Mouse (Mus musculus): ENCODE data around the gene Them4. TPM values are rescaled to one million over a fixed set of nuclear protein-coding genes. Genes with fewer than 3 reads are reported as not detected.

Gene Them4
- polyA plus RNA-seq (2015; fragmentation: Nextera tagmentation; extraction: Ambion mirVana) = 66.1 and 69.3 TPM in 2 replicates

DNA sequence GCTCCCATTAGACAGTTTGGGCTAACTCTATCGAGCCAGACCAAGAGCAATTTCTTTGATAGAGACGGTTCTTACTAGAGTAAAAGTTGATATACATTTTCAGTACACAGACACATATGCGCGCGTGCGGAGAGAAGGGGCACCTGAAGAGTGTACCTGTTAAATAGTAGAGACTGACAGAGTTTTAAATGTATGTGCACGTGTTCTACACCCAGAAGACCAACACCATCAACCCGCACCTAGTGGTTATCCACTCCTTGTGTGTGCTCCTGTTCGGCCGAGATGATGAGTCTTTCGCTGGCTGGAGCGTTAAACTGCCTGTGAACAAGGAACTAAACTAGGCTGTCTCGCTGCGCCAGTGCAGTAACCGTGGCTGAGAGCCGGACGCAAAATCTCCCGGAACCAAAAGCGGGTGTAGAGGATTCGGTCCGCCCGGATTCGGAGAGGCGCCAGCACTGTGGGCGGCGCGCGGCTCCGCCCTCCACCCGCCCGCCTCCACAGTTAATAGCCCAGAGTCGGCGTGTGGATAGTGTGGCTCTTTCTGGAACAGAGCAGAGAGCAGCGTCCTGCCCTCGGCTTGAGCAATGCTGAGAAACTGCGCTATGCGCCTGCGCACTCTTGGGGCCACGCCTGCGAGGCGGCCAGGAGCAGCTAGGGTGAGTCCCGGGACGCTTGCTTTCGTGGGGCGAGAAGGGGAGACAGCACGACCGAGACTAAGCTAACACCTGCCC lies at the start of gene Them4:
TSS of gene Them4 (plus strand) at position 457 of the 731 bp plus-strand sequence.

DNA sequence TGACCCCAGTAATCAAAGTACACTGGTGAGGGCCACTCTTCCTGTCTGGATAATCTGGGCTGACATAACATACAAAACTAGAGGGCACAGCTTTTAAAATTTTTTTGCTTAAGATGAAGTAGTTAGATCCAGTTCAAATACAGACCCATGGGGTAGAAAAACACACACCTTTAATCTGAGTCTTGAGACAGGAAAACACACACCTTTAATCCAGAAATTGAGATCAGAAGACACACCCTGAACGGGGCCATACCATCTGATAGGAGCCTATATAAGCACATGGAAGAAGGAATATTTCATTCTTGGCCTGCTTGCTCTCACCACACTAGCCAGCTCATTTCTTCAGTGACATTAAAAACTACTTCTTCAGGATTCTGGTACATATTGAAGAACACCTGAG lies 46.2 kb upstream of the Them4 start, which contains the start of gene Gm4778:
TSS of gene Gm4778 (plus strand) at position 301 of the 400 bp plus-strand sequence.

DNA sequence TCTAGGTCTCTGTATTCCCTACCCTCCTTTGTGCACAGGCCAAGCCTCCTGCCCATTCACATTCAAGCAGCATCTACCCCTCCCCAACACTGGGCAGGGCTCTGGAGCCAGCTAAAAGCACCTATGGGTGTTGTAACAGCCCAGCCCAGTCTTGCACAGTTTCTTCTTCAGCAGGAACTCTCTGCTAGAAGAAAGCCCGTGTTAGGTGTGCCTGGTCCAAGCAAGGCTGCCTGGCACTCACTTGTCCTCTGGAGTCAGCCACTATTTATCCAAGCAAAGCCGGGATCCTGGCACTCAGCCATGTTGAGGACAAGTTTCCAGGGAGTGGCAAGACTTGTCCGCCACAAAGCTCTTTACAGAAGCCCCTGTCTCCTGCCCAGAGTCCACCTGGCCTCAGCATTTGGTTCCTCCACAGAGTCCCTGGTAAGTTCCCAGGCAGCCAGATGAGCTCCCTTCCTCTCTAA lies 32.1 kb downstream of the Them4 start, which contains the start of gene Them5:
TSS of gene Them5 (plus strand) at position 141 of the 464 bp plus-strand sequence.

DNA sequence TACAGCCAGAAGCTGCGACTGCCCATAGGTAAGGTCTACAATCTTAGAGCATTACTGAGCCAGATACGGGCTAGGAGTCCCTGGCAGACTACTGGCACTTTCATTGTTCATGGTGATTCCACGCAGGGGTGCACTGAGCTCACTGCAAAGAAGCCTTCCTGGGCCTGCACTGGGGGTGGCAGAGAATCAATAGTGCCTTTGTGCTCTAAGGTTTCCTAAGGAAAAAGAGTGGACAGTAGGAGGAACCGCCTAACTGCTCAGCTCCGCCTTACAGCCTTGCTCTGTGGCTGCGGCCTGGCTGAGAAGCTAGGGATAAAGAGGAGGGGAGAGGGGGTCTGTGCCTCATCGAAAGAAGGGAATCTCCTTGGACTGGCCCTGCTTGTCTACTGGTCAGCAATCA lies 52.2 kb downstream of the Them4 start, which contains the start of gene C2cd4d:
TSS of gene C2cd4d (plus strand) at position 301 of the 400 bp plus-strand sequence.

DNA sequence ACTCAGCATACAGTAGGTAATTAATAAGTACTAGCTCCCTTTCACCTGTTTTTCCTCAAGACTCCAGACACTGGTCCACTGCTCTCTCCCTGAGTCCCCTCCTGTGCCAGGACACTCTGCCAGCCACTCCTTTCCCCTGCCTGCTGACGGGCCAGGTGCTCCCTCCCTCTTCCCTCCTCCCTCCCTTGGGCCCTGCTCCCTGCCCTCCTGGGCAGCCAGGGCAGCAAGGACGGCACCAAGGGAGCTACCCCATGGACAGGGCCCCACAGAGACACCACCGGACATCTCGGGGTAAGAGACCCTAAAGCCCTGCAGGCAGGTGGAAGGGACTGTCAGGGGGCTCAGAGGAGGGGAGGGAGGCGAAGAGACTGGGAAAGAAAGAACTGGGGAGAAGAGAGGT lies 62.8 kb downstream of the Them4 start, which contains the start of gene Rorc:
TSS of gene Rorc (plus strand) at position 154 of the 400 bp plus-strand sequence.

Other genes with a start within 250 kb of the Them4 start
- gene Gm10697, start 237.4 kb upstream of the Them4 start, polyA plus RNA-seq (2015; fragmentation: Nextera tagmentation; extraction: Ambion mirVana) = not detected in 2 replicates
- not detected in 2 replicates for gene Gm10696, start 131.9 kb upstream of the Them4 start, polyA plus RNA-seq (2015; fragmentation: Nextera tagmentation; extraction: Ambion mirVana)
- gene Gm5286, start 113.4 kb upstream of the Them4 start, polyA plus RNA-seq (2015; fragmentation: Nextera tagmentation; extraction: Ambion mirVana) = not detected in 2 replicates
- not detected in 2 replicates for gene Gm4778, start 46.1 kb upstream of the Them4 start, polyA plus RNA-seq (2015; fragmentation: Nextera tagmentation; extraction: Ambion mirVana)
- 0.21 TPM in 1 of 2 replicates, not detected in the other for gene Them5, start 32.0 kb downstream of the Them4 start, polyA plus RNA-seq (2015; fragmentation: Nextera tagmentation; extraction: Ambion mirVana)
- gene C2cd4d, start 52.3 kb downstream of the Them4 start, polyA plus RNA-seq (2015; fragmentation: Nextera tagmentation; extraction: Ambion mirVana) = 3.7 and 4.0 TPM in 2 replicates
- 0.18 and 0.51 TPM in 2 replicates for gene Rorc, start 62.7 kb downstream of the Them4 start, polyA plus RNA-seq (2015; fragmentation: Nextera tagmentation; extraction: Ambion mirVana)
- gene Lingo4, start 88.4 kb downstream of the Them4 start, polyA plus RNA-seq (2015; fragmentation: Nextera tagmentation; extraction: Ambion mirVana) = 3.1 and 3.6 TPM in 2 replicates
- 35.9 and 36.0 TPM in 2 replicates for gene Tdrkh, start 103.2 kb downstream of the Them4 start, polyA plus RNA-seq (2015; fragmentation: Nextera tagmentation; extraction: Ambion mirVana)
- 60.7 and 62.2 TPM in 2 replicates for gene Mrpl9, start 133.2 kb downstream of the Them4 start, polyA plus RNA-seq (2015; fragmentation: Nextera tagmentation; extraction: Ambion mirVana)
- gene Oaz3, start 133.8 kb downstream of the Them4 start, polyA plus RNA-seq (2015; fragmentation: Nextera tagmentation; extraction: Ambion mirVana) = 0.80 and 0.92 TPM in 2 replicates
- gene Celf3, start 168.2 kb downstream of the Them4 start, polyA plus RNA-seq (2015; fragmentation: Nextera tagmentation; extraction: Ambion mirVana) = 139 and 159 TPM in 2 replicates
- 15.9 and 16.9 TPM in 2 replicates for gene Riiad1, start 170.3 kb downstream of the Them4 start, polyA plus RNA-seq (2015; fragmentation: Nextera tagmentation; extraction: Ambion mirVana)